Mouse (Mus musculus) ovary, adult 18-20 months (tissue): ENCODE data around the gene Batf2.
"Not testable (repeated sequence)": the region's sequence is repeated elsewhere in the genome, so short reads cannot be mapped to it uniquely, and the experiment has no call there.

Experiments used
- DNase-seq: peaks from one replicate; pipeline ENCODE4 v3.0.0; 2022; ENCODE audit warnings: low spot score, mixed read lengths

The Batf2 gene

DNA sequence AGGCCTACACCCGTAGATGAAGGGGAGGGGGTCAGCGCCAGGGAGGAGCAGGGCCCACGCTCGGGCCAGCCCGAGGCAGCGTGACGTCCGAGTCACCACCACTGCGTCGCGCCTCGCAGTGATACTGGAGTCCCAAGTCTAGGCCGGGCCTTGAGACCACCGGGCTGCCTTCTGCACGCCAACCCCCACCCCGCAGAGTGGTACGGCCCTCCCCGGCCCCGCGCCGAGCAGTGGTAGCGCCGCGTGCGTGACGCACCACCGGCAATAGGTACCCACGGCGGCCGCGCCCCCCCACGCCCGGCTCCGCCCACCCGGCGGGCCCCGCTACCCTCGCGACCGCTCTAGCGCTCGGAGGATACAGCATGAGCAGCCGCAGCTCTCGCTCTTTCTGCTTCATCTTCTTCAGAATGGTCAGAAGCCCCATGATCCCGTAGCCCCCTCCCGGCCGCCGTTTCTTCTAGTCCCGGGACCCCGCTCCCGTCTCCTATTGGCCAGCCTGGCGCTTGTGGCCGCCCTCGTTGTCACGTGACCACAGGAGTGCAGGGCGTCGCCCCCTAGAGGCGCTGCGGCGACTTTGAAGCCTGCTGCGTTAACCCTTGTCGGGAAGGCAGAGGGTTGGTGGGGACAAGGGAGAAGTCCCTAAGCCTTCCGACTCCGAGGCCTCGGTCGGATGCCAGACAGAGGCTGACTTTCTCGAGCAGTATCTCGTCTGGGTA lies at the start of gene Batf2:
Gene Batf2 (plus strand): TSS at position 306 of the 716 bp plus-strand sequence.
- peak; percentile 86 for DNase-seq

DNA sequence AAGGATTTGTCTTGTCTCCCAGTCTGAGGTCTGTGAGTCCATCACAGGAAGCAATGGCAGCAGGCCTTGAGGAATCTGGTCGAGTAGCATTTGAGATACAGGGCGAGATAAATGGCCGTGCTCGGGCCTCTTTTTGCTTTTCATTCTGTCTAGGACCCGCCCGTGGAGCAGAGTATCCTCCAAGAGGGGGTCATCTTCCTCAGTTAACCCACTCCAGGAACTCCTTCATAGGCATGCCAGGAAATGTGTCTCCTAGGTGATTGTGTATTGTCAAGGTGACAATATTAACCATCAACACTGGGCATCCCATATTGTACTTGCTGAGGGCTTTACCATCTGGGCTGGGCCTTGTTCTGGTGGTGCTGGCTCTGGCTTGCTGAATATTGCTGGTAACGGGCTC lies 46.7 kb upstream of the Batf2 start, which contains the start of gene AC131692.1:
Gene AC131692.1 (plus strand): TSS at position 301 of the 400 bp plus-strand sequence.
- no peak for DNase-seq

DNA sequence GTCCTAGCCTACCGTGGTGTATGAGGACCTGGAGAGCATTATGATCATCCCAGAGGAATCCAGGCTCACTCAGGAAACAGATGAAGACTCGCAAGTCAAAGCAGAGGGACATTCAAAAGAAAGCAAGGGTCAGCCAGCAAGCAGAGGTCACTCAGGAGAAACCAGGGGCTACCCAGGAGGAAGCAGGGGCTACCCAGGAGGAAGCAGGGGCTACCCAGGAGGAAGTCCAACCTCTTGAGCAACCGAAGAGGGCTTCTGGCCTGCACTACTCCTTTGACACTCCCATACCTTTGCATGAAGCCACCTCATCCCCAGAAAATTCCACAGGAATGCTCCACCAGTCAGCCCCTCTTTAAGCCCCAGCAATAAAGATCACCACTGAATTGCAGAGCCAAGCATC lies 42.9 kb upstream of the Batf2 start:
- no peak for DNase-seq

DNA sequence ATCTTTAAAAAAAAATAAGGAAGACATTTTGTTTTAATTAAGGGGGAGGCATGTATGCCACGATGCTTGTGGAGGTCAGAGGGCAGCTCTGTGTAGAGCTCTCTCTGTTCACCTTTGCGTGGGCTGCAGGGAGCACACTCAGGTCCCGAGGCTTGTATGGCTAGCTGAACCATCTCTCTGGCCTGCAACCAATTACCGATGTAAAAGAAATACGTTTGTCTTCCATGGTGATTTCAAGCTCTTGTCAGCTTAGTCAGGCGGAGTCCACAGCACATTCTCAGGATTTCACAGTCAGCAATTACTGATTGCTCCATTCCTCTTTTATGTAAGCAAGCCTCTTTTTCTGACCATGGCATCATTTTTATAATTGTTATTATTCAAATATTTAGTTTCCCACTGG lies 39.6 kb upstream of the Batf2 start:
- DNase-seq, result no peak

DNA sequence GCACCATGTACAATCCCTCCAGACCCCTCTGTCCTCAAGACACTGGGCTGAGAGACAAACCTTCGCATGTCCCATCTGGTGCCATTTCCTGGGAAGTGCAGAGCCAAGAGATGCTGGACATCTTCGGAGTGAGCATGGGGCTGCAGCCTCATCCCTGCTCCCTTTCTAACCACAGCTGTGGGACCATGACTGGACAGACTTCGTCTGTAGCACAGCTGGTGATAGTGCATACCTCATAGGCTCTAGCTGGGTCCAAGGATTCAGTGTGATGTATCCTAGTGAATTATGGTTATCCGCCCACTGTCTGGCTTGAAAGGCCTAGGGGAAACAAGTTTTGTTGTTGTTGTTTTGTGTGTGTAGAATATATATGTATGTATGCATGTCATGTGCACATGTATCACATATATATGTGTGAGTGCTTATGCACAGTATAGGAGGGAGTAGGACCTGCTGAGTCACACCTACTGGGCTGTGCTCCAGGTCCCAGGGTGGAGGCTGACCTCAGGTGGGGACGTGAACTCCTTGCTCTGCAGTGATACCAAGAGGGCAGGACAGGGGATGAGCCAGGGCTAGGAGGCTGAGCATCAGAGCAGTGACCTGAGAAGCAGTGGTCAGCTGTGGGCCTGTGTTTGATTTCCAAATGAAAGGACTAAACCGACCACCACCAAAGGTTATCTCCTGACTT lies 38.5 kb upstream of the Batf2 start:
- DNase-seq, result no peak

DNA sequence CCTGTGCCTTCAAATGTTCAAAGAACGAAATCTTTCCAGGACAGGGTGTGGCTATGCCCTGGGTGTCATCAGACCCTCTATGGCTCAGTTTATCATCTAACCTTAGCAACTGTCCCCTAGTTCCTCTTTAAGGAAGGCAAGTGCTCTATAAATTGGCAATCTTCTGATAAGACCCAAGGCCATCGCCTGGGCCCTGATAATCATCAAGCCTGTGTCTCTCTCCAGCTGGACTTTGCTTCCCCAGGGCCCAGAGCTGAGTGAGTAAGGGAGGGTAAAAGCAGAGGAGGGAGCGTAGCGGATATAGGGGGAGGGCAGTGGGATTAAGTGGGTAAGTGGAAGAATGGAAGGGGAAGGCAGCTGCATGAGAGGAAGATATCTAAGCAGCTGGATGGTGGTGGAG lies 36.3 kb upstream of the Batf2 start:
- no peak for DNase-seq

DNA sequence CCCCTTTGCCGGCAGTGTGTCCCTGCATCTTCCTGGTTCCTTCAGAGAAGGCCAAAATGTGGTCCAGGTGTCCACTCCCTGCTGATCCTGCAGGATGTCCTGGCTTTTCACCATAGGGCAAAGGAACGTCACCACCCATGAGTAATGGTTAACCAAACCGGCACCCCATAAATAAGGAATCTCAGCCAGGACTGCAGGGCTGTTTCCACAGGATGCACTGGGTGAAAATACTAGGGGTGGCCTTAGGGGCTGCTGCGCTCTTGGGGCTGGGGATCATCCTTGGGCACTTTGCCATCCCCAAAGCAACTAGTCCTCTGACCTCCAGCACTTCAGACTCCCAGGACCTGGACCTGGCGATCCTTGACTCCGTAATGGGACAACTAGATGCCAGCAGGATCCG lies 35.2 kb upstream of the Batf2 start, which contains the start of gene Naaladl1:
Gene Naaladl1 (plus strand): TSS at position 197 of the 400 bp plus-strand sequence.
- no peak for DNase-seq

DNA sequence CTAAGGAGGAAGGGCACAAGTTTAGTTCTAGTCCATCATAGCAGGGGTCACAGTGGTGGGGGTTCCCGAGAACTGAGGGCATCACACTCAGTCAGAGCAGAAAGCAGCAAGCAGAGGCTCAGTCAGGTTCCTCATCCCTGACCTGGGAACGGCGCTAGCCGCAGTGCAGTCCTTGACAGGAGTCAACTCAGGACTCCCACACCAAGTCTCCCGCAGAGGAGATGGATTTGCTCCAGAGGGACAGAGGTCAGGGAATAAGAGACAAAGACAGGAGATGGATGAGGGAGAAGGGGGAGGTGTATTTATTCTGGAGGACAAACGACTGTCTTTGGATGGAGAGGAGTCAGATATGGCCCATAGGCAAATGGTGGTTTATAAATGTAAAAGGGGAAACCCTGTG lies 27.7 kb upstream of the Batf2 start:
- no peak for DNase-seq

DNA sequence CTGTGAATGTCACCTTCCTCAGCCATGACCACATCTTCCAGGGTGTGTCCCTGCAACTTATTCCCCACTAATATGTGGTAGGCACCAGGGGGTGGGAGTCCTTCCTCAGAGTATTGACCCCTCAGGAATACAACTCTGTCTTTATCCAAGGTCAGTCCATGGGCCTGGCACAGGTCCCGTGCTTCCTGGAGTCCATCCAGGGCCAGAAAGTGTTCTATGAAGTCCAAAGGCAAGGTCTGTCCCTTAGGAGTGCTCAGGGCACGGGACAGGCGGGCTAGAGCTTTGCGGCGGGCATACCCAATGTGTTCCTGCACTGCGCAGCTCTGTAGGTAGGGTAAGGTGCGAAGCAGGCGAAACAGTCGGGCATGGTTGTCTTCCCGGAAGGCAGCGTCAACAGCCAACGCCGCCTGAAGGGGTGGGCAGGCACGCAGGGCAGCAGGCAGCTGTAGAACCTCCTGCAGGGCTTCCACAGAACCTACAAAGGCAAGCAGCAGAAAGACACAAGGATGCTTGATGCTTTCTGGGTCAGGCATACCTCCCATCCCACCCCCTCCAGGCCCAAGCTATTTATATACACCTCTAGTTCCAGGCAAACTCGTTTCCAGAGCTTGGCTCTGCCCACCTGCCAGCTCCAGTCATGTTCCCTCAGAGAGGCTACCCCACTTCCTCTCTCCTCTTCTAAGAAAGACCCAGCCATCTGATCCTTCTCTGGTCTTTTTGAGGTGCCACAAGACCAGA lies 24.5 kb upstream of the Batf2 start:
- DNase-seq, result no peak

DNA sequence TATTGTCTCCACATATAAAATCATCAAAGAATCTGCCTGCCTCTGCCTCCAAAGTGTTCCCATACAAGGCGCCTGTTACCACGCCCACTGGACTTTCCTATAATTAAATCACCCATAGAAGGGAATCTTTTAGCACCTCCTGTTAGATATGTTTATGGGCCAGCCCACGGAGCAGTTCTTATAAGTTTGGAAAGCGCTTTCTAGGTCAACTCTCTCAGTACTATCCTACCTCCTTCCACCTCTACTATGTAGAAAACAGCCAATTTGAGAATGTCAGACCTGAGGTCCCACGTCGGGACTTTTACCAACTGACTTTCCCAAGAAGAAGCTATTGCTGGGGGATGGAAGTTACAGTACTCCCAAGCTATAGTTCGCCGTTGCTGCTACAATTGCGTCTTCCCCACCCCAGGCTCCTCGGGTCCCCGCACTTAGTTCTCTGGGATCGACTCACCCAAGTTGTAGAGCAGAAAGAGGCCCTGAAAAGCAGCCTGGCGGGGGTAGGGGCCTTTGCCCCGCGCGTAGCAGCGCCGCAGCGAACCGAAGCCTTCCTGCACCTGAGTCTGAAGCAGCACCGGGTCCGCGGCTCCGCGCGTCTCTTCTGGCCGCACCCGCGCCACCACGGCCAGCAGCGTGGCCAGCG lies 23.3 kb upstream of the Batf2 start:
- DNase-seq, result no peak

DNA sequence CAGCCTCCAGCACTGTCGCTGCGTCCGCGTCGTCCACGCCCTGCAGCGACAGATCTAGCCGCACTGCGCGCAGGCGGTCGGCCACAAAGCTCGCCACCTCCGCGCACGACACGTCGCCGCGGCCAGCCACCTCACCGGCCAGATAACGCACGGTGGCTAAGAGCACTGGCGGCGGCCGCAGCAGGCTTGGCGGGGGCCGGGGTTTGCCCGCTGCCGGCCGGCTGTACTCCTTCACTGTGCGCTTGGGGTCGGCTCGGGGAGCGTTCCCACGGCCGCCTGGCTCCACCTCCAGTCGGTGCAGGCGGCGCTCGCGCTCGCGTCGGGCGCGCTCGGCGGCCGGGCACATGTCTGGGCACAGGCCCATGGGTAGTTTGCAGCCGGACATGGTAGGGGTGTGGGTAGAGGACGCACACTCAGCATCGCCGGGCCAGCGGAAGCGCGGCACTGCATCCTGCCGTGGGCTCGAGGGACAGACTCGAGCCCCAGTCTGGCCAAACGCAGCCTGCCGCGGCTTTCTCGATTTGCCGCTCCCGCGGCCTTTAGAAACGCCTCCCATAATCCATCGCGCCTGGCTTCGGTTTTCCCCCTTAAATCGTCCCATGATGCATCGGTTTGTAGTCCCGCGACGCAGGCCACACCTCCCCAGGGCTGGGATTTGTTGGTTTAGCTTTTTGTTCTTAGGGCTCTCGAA lies 22.7 kb upstream of the Batf2 start, which contains the start of gene Sac3d1:
Gene Sac3d1 (minus strand): TSS at position 665 of the 691 bp plus-strand sequence.
- DNase-seq, result peak; percentile 83

DNA sequence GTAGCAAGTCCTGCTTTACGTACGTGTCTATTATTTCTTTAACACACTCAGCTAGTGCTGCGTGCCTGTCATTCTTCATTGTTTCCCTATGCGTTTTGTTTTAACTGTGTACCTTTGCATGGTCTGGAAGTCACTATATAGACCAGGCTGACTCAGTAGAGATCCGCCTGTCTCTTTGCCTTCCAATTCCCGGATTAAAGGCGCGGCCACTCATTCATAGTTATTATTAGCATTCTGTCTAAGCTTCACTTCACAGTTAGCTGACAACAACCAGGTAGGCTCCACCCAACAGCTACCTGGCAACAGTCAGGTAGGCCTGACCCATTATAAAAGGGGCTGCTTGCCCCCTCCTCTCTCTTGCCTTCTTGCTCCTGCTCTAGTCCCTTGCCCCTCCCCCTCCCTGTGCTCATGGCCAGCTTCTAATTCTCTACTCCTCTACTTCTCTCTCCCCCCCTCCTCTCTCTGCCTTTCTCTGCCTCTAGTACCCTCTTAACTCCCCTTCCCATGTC lies 22.1 kb upstream of the Batf2 start:
- DNase-seq, result no peak

DNA sequence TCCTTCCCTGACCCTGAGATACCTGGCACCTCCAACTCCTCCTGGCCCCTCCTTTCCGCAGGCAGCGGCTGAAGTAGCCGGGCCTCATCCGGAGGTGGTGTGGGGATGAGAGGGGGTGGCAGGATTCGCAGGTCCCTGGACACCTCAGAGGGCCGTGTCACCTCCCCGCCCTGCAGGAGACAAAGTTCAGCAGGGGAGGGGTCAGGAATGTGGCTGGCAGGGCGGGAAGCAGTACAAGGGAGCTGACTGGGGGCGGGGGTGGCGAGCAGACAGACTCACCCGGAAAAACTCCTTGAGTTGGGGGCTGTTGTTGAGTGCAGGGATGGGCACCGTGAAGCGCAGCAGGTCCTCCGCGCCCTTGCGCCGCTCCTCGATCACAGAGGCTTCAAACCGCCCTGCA lies 19.0 kb upstream of the Batf2 start:
- no peak for DNase-seq

DNA sequence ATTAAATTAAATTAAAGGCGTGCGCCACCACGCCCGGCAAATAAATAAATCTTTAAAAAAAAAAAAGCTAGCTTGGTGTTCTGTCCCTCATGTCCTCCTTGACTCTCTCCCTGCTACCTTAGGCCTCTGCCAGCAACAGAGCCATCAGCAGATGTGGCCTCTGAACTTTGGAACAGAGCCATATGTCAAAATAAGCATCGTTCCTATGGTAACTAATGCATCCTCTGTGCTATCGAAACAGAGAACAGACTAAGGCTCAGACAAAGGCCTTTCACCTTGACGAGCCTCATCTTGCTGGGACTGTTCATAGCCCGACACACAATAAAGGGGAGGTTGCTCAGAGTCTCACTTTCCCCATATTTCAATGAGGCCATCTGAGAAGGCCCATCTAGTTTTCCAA lies 17.5 kb upstream of the Batf2 start:
- no peak for DNase-seq

DNA sequence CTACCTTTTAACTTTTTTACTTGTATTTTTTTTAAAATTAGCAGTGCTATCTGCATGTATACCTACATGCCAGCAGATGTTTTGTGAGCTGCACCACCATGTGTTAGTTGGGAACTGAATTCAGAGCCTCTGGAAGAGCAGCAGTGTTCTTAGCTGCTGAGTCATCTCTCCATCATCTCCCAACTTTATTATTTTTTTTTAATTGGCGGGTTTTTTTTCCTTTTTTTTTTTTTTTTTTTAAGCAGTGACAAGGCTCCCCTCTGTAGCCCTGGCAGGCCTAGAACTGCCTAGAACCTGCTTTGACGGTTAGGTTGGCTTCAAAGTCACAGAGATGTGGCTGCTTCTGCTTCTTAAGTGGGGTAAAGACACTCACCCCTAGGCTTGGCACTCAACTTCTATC lies 15.9 kb upstream of the Batf2 start:
- DNase-seq, result no peak

DNA sequence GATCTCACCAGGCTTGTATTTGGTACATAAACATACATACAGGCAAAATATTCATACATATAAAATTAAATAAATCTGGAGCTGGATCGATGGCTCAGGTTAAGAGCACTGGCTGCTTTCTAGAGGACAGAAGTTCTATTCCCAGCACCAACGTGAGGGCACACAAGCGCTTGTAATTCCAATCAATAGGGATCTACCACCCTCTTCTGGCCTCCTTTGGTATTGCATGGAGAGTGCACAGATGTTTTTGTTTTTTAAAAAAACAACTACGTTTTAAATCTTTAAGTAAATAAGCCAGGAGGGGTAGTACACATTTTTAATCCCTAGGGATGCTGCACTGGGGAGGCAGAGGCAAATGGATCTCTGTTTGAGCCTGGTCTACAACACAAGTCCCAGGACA lies 14.5 kb upstream of the Batf2 start:
- DNase-seq, result no peak

DNA sequence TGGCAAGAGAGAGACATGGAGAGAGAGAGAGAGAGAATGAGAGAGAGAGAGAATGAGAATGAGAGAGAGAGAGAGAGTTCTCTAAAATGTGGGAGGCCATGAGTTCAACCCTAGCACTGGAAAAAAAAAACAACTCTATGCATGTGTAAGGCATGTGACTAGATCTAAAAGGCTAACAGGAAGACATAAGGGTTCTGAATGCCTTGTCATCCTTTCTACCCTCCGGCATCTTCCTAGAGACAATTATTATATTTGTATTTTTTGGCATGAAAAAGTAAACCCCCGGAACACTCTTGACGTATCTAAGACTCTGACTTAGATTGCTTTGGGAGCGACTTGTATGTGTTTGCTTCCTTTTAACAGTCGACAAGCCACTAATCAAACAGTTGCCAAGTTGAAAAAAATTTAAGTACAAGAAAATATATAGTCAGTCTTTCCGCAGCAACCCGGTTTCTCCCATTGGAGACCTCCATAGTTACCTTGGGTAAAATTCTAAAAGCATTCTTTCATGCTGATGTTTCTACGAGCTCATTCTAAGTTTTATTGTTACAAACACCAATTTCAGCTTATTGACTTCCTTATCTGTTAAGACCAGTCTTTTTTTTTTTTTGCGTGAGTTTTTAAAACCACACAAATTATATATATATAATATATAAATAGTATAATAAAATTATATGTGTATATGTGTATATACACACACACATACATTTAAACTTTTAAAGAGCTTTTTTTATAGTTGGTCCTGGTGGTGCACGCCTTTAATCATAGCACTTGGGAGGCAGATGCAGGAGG lies 13.8 kb upstream of the Batf2 start:
- no peak for DNase-seq

DNA sequence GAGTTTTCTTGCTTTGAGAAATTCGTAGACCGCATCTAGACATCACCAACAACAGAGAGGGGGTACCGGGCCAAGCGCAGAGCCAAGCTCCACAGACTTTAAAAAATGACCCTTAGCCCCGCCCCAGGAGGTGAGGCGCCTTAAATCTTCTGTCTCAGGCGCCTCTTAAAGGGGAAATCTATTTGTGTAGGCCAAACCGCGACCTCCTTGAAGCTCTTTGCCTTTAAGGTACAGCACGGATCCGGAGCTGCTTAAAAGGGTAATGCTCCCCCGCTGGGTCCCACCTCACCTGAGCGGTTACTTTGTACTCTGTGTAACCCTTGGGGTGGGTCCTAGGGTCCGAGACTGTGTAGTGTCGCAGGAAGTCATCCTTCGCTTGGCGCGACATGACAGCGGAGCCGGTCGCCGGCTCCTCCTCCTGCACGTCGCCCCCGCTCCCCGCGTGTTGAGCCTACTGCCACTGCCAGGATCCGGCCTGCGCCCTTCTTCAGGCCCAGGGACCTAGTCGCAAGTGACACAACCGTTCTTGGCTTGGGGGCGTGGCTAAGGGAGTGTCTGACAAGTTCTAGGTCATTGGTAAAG lies 12.9 kb upstream of the Batf2 start, which contains the start of gene Snx15:
Gene Snx15 (minus strand): TSS at position 545 of the 582 bp plus-strand sequence.
- peak; percentile 92 for DNase-seq

DNA sequence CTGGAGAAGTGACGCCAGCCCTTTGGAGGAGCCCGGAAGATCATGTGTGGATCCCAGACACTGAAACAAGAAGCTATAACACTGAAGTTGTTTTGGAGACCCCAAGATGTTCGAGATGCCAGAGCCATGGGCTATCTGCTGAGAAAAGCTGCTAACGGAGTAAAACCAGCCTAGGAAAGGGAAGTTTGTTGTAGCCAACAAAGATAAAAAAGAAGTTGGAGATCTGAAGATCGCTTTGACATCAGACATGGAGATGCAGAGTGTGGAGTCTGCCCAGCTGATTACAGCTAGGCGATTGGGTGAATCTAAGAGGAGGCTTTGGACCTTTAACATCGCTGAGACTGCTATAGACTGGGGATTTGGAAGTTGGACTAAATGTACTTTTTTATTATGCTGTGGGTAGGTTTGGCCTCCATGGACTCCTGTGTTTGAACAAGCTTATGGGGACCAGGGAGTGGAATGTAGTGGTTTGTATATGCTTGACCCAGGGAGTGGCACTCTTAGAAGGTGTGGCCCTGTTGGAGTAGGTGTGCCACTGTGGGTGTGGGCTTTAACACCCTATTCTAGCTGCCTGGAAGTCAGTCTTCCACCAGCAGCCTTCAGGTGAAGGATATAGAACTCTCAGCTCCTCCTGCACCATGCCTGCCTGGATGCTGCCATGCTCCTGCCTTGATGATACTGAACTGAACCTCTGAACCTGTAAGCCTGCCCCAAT lies 10.2 kb upstream of the Batf2 start:
- not testable (repeated sequence) for DNase-seq
